Mouse (Mus musculus): ENCODE data around the gene Spock1. TPM values are rescaled to one million over a fixed set of nuclear protein-coding genes. Genes with fewer than 3 reads are reported as not detected.

The Spock1 gene
- total and polyA plus RNA-seq, 2 experiments from 2014 or later, result 64.6 to 69.4 TPM

DNA sequence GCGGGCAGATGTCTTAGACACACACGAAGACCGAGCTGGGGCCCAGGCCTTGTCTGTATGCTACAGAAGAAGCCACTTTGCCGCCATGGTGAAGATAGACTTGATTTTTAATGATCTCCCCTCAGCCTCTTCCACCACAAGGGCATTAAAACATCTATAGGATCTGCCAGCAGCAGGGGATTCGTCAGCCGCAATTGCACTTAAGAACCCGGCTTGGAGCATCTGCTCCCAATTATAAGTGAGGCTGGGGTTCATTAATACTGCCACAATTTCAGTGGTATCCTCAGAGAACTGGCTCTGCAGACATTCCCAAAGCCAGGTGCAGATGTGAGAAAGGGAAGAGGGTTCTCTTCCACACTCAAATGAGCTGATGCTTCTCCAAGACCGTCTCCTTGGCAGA is 13.5 kb downstream of the Spock1 start:
- Histone ChIP-seq H3K36me3 (ENCODE audit: insufficient read depth) (no peaks in the 10 kb centered on the region), H3K9me3 (ENCODE audit: low read length) (no peaks in the 10 kb centered on the region), H3K4me1 (ENCODE audit: insufficient read depth) (no peaks in the 10 kb centered on the region), H3K4me3 (ENCODE audit: low read depth, low read length) (no peak overlapping the region), H3K27ac (ENCODE audit: low read depth, low read length) (no peak overlapping the region), H3K27me3 (ENCODE audit: insufficient read depth, low read length) (no peaks in the 10 kb centered on the region), H3K9ac (no peak overlapping the region), H3K4me2 (ENCODE audit: low read depth) (no peak overlapping the region)
- ATAC-seq (no peak), DNase-seq (no peak)
- TF ChIP-seq CTCF (IDR thresholded peaks at IDR 0.05; ENCODE audit: low read depth), result no peak
- WGBS, result 76% methylated on average over 8 of the region's 8 CpGs

DNA sequence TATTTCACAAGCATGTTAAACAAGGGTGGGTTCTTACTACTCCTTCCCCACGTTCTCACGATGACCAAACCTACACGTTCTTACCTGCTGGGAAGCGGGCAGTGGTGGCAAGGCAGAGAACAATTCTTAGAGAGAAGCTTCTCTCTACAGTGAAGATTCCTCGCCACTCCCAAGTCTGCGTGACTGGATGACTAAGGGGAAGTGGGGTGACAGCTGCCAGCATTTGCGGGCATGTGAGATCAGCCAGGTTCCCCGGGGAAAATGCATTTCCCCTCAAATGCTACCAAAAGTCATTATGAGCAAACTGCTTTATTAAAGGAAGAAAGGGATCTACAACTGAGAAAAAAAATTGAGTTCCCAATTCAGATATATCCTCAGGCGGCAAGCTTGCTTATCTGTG is 18.4 kb downstream of the Spock1 start:
- Histone ChIP-seq H3K9ac (no peak overlapping the region), H3K27me3 (ENCODE audit: insufficient read depth, low read length) (no peaks in the 10 kb centered on the region), H3K4me1 (ENCODE audit: insufficient read depth) (no peaks in the 10 kb centered on the region; the same call in 1 of the 2 replicates), H3K4me2 (ENCODE audit: low read depth) (peak overlapping the region; percentile 13; the same call in 1 of the 2 replicates), H3K36me3 (ENCODE audit: insufficient read depth) (no peaks in the 10 kb centered on the region), H3K27ac (ENCODE audit: low read depth, low read length) (no peak overlapping the region), H3K4me3 (ENCODE audit: low read depth, low read length) (no peak overlapping the region), H3K9me3 (ENCODE audit: low read length) (no peaks in the 10 kb centered on the region)
- WGBS, result 60% methylated on average over 9 of the region's 9 CpGs
- TF ChIP-seq CTCF (IDR thresholded peaks at IDR 0.05; ENCODE audit: low read depth), result no peak
- DNase-seq, result no peak
- ATAC-seq, result no peak

DNA sequence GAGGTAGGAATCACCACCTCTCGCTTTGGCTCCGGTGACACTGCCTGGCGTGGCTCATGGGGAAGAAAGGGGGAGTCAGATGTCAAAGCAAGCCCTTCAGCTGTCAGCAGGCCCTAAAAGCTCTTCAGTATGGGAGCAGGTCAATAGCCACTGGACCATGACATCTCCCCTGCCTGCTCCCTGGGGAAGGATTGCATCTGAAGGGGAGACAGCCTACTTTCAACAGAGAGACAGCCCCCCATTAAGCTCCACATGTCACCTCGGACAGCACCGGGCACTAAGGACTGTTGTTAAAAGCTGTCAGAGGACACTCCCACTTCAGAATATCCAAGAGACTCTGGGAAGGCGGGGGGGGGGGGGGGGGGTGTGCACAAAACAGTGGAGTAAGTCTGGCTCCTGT is 19.1 kb downstream of the Spock1 start:
- Histone ChIP-seq H3K4me1 (ENCODE audit: insufficient read depth) (no peaks in the 10 kb centered on the region; the same call in 1 of the 2 replicates), H3K9ac (no peak overlapping the region), H3K9me3 (ENCODE audit: low read length) (no peaks in the 10 kb centered on the region), H3K27me3 (ENCODE audit: insufficient read depth, low read length) (no peaks in the 10 kb centered on the region), H3K4me2 (ENCODE audit: low read depth) (0 out of 2 replicates have a peak overlapping the region, but pooled peaks have one; percentile 13), H3K36me3 (ENCODE audit: insufficient read depth) (no peaks in the 10 kb centered on the region), H3K27ac (ENCODE audit: low read depth, low read length) (no peak overlapping the region), H3K4me3 (ENCODE audit: low read depth, low read length) (no peak overlapping the region)
- DNase-seq (no peak), ATAC-seq (no peak)
- 18% methylated on average over 6 of the region's 6 CpGs for WGBS
- no peak for TF ChIP-seq CTCF (IDR thresholded peaks at IDR 0.05; ENCODE audit: low read depth)

- TF ChIP-seq CTCF (IDR thresholded peaks at IDR 0.05; ENCODE audit: low read depth), result no peak
Observed at GRCm38 (mm10) chr13:57879817-57880216, 28.3 kb downstream of the Spock1 start.

DNA sequence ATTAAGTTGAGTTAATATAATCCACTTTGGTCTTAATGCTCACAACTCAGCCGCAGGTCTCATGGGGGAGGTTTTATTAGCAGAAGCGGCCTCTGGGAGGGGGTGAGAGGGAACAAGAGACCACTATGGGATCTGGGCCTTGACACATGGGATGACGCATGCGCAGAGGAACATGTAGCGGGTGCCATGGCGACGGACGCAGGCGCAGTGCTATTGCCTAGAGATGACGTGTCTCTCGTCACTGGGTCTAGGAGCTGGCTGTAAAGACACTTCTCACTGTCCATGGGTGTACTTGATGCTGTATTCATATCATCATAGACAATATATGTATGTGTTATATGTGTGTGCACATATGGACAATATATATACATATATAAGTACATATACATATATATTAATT is 29.3 kb downstream of the Spock1 start:
- Histone ChIP-seq H3K4me3 (ENCODE audit: low read depth, low read length) (no peak overlapping the region), H3K36me3 (ENCODE audit: insufficient read depth) (no peaks in the 10 kb centered on the region), H3K9me3 (ENCODE audit: low read length) (no peaks in the 10 kb centered on the region), H3K27ac (ENCODE audit: low read depth, low read length) (no peak overlapping the region), H3K27me3 (ENCODE audit: insufficient read depth, low read length) (no peaks in the 10 kb centered on the region), H3K4me1 (ENCODE audit: insufficient read depth) (no peaks in the 10 kb centered on the region), H3K9ac (no peak overlapping the region), H3K4me2 (ENCODE audit: low read depth) (no peak overlapping the region)
- TF ChIP-seq CTCF (IDR thresholded peaks at IDR 0.05; ENCODE audit: low read depth), result no peak
- WGBS, result 92% methylated on average over 11 of the region's 11 CpGs
- ATAC-seq, result no peak
- DNase-seq, result no peak

More at GRCm38 (mm10) chr13:57879817-57880216, 28.3 kb downstream of the Spock1 start:
- H3K4me1 ChIP-seq (ENCODE audit: insufficient read depth), result no peaks in the 10 kb centered on the region
- H3K4me3 ChIP-seq (ENCODE audit: low read depth, low read length), result no peak overlapping the region
- DNase-seq (no peak), ATAC-seq (no peak)
- 45% methylated on average over 4 of the region's 4 CpGs for WGBS
- no peaks in the 10 kb centered on the region for H3K36me3 ChIP-seq (ENCODE audit: insufficient read depth)
- no peak overlapping the region for H3K27ac ChIP-seq (ENCODE audit: low read depth, low read length)
- no peak overlapping the region for H3K4me2 ChIP-seq (ENCODE audit: low read depth)
- no peak overlapping the region for H3K9ac ChIP-seq
- no peaks in the 10 kb centered on the region for H3K9me3 ChIP-seq (ENCODE audit: low read length)
- no peaks in the 10 kb centered on the region for H3K27me3 ChIP-seq (ENCODE audit: insufficient read depth, low read length)

DNA sequence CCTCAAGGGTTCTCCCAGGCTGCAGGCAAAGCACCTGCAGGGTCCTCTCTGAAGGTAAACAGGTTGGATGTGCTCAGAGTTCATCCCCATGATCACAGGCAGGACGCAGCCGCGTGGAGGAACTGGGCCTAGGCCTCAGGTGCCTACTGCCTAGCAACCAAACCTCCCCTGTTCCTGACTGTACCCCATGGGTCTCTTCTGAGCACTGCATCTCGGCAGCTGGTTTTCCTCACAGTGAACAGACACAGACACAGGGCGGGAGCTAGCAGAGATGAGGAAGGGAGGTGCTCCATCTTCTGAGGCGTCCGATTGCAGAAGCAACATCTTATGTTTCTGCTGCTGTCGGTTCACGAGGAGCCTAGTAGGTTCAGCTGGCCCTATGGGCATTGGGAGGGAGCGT is 30.4 kb downstream of the Spock1 start:
- DNase-seq, result no peak
- ATAC-seq, result 0 out of 2 replicates have a peak, but pooled peaks have one; percentile 23
- Histone ChIP-seq H3K9me3 (ENCODE audit: low read length) (no peaks in the 10 kb centered on the region), H3K27ac (ENCODE audit: low read depth, low read length) (no peak overlapping the region), H3K4me3 (ENCODE audit: low read depth, low read length) (no peak overlapping the region), H3K4me2 (ENCODE audit: low read depth) (no peak overlapping the region), H3K9ac (no peak overlapping the region), H3K27me3 (ENCODE audit: insufficient read depth, low read length) (no peaks in the 10 kb centered on the region), H3K36me3 (ENCODE audit: insufficient read depth) (no peaks in the 10 kb centered on the region), H3K4me1 (ENCODE audit: insufficient read depth) (no peaks in the 10 kb centered on the region)
- WGBS, result 81% methylated on average over 10 of the region's 10 CpGs
- TF ChIP-seq CTCF (IDR thresholded peaks at IDR 0.05; ENCODE audit: low read depth), result no peak

GRCm38 (mm10) chr13:57876966-57877365 is 31.2 kb downstream of the Spock1 start:
- no peak overlapping the region for H3K9ac ChIP-seq
- ATAC-seq (no peak), DNase-seq (no peak)
- H3K4me2 ChIP-seq (ENCODE audit: low read depth), result no peak overlapping the region
- H3K9me3 ChIP-seq (ENCODE audit: low read length), result no peaks in the 10 kb centered on the region
- no peak overlapping the region for H3K27ac ChIP-seq (ENCODE audit: low read depth, low read length)
- H3K27me3 ChIP-seq (ENCODE audit: insufficient read depth, low read length), result no peaks in the 10 kb centered on the region
- TF ChIP-seq CTCF (IDR thresholded peaks at IDR 0.05; ENCODE audit: low read depth), result no peak
- no peaks in the 10 kb centered on the region for H3K4me1 ChIP-seq (ENCODE audit: insufficient read depth)
- 59% methylated on average over 5 of the region's 5 CpGs for WGBS
- H3K36me3 ChIP-seq (ENCODE audit: insufficient read depth), result no peaks in the 10 kb centered on the region
- no peak overlapping the region for H3K4me3 ChIP-seq (ENCODE audit: low read depth, low read length)
